9 mouse cellular contexts compared by ENCODE assay signal in the genomic region with DNA sequence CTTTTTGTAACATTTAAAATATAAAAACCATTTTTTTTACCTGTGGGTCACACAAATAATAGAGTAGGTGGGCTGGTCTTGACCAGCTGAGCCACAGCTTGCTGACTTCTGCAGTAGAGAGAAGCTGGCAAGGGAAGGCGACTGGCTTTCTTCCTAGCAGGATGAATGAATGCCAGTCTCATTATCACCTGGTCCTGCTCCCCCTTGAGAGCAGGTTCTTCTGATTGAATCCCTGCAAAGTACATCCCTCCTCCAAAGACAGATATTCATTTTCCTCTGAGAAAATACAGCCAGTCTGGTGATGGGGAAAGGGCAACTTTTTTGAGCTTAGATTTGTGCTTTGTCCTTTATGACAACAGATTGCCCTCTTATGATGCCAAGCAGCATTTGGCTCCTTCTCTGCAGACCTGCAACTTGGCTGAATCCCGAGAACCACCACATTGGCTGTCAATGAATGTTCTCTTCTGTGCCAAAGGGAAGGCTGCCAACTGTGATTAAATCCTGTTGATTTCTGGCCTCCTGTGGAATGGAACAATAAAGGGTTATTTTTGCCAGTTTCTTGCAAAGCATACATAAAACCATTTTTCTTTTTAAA.
DNase-seq lines count a peak whose midpoint lies in the region; TF ChIP-seq lines count a peak whose summit lies in the region.
"Had no signal": no experiment of that assay in that cellular context is flagged by ENCODE, and none has a peak within 500 bp of the region (broad histone marks: within the 10 kb centered on the region; RNA-seq: fewer than 3 reads in every experiment).

No protein-coding gene starts in this region.

- peak; percentile 89 for DNase-seq in heart, adult 11 months
- DNase-seq in heart, postnatal 25 days (ENCODE audit: low spot score) = no peak
- peak; percentile 86 for DNase-seq in brain, embryonic 18.5 days (ENCODE audit: low read depth, low spot score)
- DNase-seq in heart, postnatal 10 days = peak; percentile 55 to 57
- DNase-seq in left cerebral cortex, adult 2 months (ENCODE audit: extremely low spot score in 1 of 2, low spot score in 2 of 2) = peak; percentile 11 to 19
- DNase-seq in spleen, postnatal 14 days (ENCODE audit: low spot score in 2 of 2) = no peak
- DNase-seq in B cell, adult 2 months = no peak
- no peak for DNase-seq in thymus, postnatal 4 days

- H3K4me3 ChIP-seq in left cerebral cortex, adult 2 months = no peak overlapping the region
- H3K4me3 ChIP-seq: megakaryocyte, embryonic 14.5 days had no signal

- intact Hi-C loops in heart, postnatal 25 days (cut with DNase I) = loop anchor here (10.0 kb wide), 1 partner anchor 168 kb away; no protein-coding TSS in a partner anchor
- intact Hi-C loops in heart, postnatal 10 days (cut with DNase I) = loop anchor here (10.0 kb wide), 1 partner anchor 158 kb away; no protein-coding TSS in a partner anchor
- intact Hi-C loops in left cerebral cortex, adult 2 months (cut with DNase I) = no loop called here

- H3K27ac ChIP-seq in left cerebral cortex, adult 2 months = no peak overlapping the region

- no peak for TF ChIP-seq CTCF in left cerebral cortex, adult 2 months (IDR thresholded peaks at IDR 0.05)

Comparison
In these comparisons a context has a peak if more than half of its experiments do, and no peak if none do; other contexts are left out.
1. DNase-seq: peak in heart, adult 11 months (single experiment), brain, embryonic 18.5 days (single experiment), heart, postnatal 10 days (2 of 2) and left cerebral cortex, adult 2 months (2 of 2); none in heart, postnatal 25 days (single experiment), spleen, postnatal 14 days (0 of 2), B cell, adult 2 months (0 of 2) and thymus, postnatal 4 days (single experiment).